Mouse (Mus musculus) stomach, embryonic 16.5 days (tissue): ENCODE measurements around the gene Fnbp4. TPM values are rescaled to one million over a fixed set of nuclear protein-coding genes. Genes with fewer than 3 reads are reported as not detected.

ENCODE experiments used
- polyA plus RNA-seq: library from polyadenylated mRNA; unstranded; fragments of >200 nt; fragmentation: Nextera tagmentation; extraction: Ambion mirVana; gene quantifications from 2 replicates; pipeline ENCODE4 v1.2.1, GENCODE M21; 2015

Gene Fnbp4
- polyA plus RNA-seq, 1 experiment from 2014 or later: 82.3 TPM

Other genes with a start within 250 kb of the Fnbp4 start
- 4.1 and 5.0 TPM in 2 replicates for gene Ptprj, start 164.7 kb upstream of the Fnbp4 start, polyA plus RNA-seq
- gene Nup160, start 68.2 kb upstream of the Fnbp4 start, polyA plus RNA-seq: 41.0 and 43.4 TPM in 2 replicates
- 0.43 and 0.67 TPM in 2 replicates for gene Agbl2, start 37.4 kb downstream of the Fnbp4 start, polyA plus RNA-seq
- 221 and 238 TPM in 2 replicates for gene Mtch2, start 101.8 kb downstream of the Fnbp4 start, polyA plus RNA-seq
- 5.3 and 5.7 TPM in 2 replicates for gene C1qtnf4, start 140.5 kb downstream of the Fnbp4 start, polyA plus RNA-seq
- 29.7 and 32.4 TPM in 2 replicates for gene Kbtbd4, start 159.4 kb downstream of the Fnbp4 start, polyA plus RNA-seq
- 221 and 234 TPM in 2 replicates for gene Ndufs3, start 159.5 kb downstream of the Fnbp4 start, polyA plus RNA-seq
- gene Celf1, start 195.0 kb downstream of the Fnbp4 start, polyA plus RNA-seq: 74.3 and 81.5 TPM in 2 replicates